Mouse (Mus musculus) ES-E14 (cell line): ENCODE data around the gene Gm7029.
A peak's percentile ranks its signal among the peaks of the same experiment; 100 is the strongest.

ENCODE experiments used
- CHD2 ChIP-seq: IDR thresholded peaks from 2 replicates; pipeline ENCODE4 v1.6.1; 2014; ENCODE audit warnings: mild to moderate bottlenecking, low read depth, low read length, inconsistent platforms
- HCFC1 ChIP-seq: IDR thresholded peaks from 2 replicates; pipeline ENCODE4 v1.6.1; 2012; ENCODE audit warnings: low read length, inconsistent platforms, borderline replicate concordance; ENCODE audit not compliant: insufficient read depth
- ZNF384 ChIP-seq: IDR thresholded peaks from 2 replicates; pipeline ENCODE4 v1.6.1; 2012; ENCODE audit warnings: low read depth, low read length, inconsistent platforms

DNA sequence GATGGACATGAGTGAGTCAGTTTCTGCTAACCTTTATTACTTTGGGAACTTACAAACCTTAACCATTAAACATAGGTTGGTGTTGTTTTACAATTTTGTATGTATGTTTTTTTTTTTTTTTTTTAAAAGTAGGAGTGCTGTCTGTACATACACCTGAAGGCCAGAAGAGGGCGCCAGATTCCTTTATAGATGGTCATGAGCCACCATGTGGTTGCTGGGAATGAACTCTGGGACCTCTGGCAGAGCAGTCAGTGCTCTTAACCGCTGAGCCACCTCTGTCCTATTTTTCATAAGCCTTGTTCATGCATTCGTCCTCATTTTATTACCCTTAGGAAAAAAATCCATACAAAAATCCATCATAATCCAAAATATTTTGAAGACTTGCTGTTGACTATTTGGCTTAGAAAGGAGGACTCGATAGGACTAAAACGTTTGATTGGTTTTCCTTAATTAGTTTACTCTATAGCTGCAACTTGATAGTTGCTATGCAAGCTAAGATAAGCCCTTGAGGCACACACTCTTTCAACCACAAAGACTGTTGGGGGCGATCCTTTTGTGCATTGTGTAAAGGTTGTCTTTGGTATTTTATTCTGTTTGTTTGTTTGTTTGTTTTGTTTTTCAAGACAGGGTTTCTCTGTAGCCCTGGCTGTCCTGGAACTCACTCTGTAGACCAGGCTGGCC lies 23.6 kb downstream of the Gm7029 start:
- TF ChIP-seq CHD2 (no peak), ZNF384 (peak; percentile 99), HCFC1 (peak; percentile 32; the same call in 1 of the 2 replicates)
